Mouse (Mus musculus) CH12.LX (cell line): ENCODE data around the gene Nbeal1. TPM values are rescaled to one million over a fixed set of nuclear protein-coding genes. Genes with fewer than 3 reads are reported as not detected.
A peak's percentile ranks its signal among the peaks of the same experiment; 100 is the strongest.

Source experiments
- DNase-seq: peaks from one replicate; pipeline ENCODE4 v3.0.0-alpha.2; 2013; ENCODE audit errors: extremely low read depth
- H3K27ac ChIP-seq: 2 replicates; pipeline ENCODE4 v1.5.1; 2012; ENCODE audit warnings: low read depth, mild to moderate bottlenecking, control low read depth, moderate library complexity; ENCODE audit not compliant: insufficient read depth
- H3K27me3 ChIP-seq: replicated peaks from 2 replicates; pipeline ENCODE3; 2012; ENCODE audit warnings: inconsistent platforms
- H3K36me3 ChIP-seq, 2 experiments: replicated peaks in 1 of 2; 2 replicates each; pipeline versions ENCODE3 to v1.6.1; 2012; ENCODE audit warnings: inconsistent platforms in 1 of 2, low read length in 1 of 2, mild to moderate bottlenecking in 1 of 2, mixed read lengths in 1 of 2, moderate library complexity in 1 of 2; ENCODE audit not compliant: control insufficient read depth in 1 of 2, insufficient read depth in 1 of 2
- H3K4me1 ChIP-seq, 2 experiments: 2 replicates each; pipeline ENCODE4 v1.6.1; 2012; ENCODE audit warnings: inconsistent platforms in 1 of 2, moderate library complexity in 1 of 2; ENCODE audit not compliant: insufficient read depth in 2 of 2, control insufficient read depth in 1 of 2
- H3K4me2 ChIP-seq: 2 replicates; pipeline ENCODE4 v1.6.1; 2012; ENCODE audit warnings: low read depth, mild to moderate bottlenecking, control low read depth; ENCODE audit not compliant: poor library complexity, insufficient read depth, severe bottlenecking
- H3K4me3 ChIP-seq, 3 experiments: fragments of 150-350 bp in 1 of 3; sonication (generic) in 1 of 3; replicated peaks in 1 of 3; 2 replicates each; pipeline versions ENCODE3 to v1.5.1; 2011 to 2012; ENCODE audit warnings: low read depth in 2 of 3, low read length in 2 of 3, mild to moderate bottlenecking in 2 of 3, moderate library complexity in 2 of 3, control low read depth in 1 of 3, improper control_type of control experiment in 1 of 3, inconsistent platforms in 1 of 3, mixed read lengths in 1 of 3; ENCODE audit not compliant: poor library complexity in 1 of 3
- H3K79me2 ChIP-seq: replicated peaks from 2 replicates; pipeline ENCODE4 v1.6.1; 2012; ENCODE audit warnings: mild to moderate bottlenecking, moderate library complexity; ENCODE audit not compliant: control insufficient read depth, poor library complexity, insufficient read depth, severe bottlenecking; ENCODE audit errors: extremely low read depth
- H3K9ac ChIP-seq: 2 replicates; pipeline ENCODE4 v1.6.1; 2012; ENCODE audit warnings: low read depth, mild to moderate bottlenecking, control low read depth, moderate library complexity; ENCODE audit not compliant: insufficient read depth
- H3K9me3 ChIP-seq: replicated peaks from 2 replicates; pipeline ENCODE3; 2012; ENCODE audit warnings: low read length, inconsistent platforms, mixed read lengths
- BHLHE40 ChIP-seq: IDR thresholded peaks from 2 replicates; pipeline ENCODE4 v1.6.1; 2011; ENCODE audit warnings: mild to moderate bottlenecking, low read depth, low read length, improper control_type of control experiment
- CHD1 ChIP-seq: IDR thresholded peaks from 2 replicates; pipeline ENCODE4 v1.6.1; 2012; ENCODE audit warnings: low read depth, low read length, improper control_type of control experiment, inconsistent platforms
- CHD2 ChIP-seq: IDR thresholded peaks from 2 replicates; pipeline ENCODE4 v1.6.1; 2011; ENCODE audit warnings: low read length, improper control_type of control experiment
- CTCF ChIP-seq, 2 experiments: IDR thresholded peaks in 1 of 2; conservative IDR thresholded peaks in 1 of 2; 2 replicates each; pipeline ENCODE4 v1.5.1; 2011 to 2012; ENCODE audit warnings: low read depth in 2 of 2, low read length in 2 of 2, improper control_type of control experiment in 1 of 2, inconsistent platforms in 1 of 2, mild to moderate bottlenecking in 1 of 2, moderate library complexity in 1 of 2
- E2F4 ChIP-seq: IDR thresholded peaks from 2 replicates; pipeline ENCODE4 v1.6.1; 2011; ENCODE audit warnings: low read depth, low read length, improper control_type of control experiment; ENCODE audit not compliant: insufficient replicate concordance
- ELF1 ChIP-seq: IDR thresholded peaks from 2 replicates; pipeline ENCODE4 v1.6.1; 2014; ENCODE audit warnings: low read depth, mild to moderate bottlenecking, inconsistent platforms, low read length, improper control_type of control experiment
- EP300 ChIP-seq: IDR thresholded peaks from 2 replicates; pipeline ENCODE4 v1.6.1; 2011; ENCODE audit warnings: low read length, improper control_type of control experiment
- ETS1 ChIP-seq: conservative IDR thresholded peaks from 2 replicates; pipeline ENCODE4 v1.6.1; 2012; ENCODE audit warnings: low read depth, mild to moderate bottlenecking, inconsistent platforms, low read length, improper control_type of control experiment, moderate library complexity
- GABPA ChIP-seq: IDR thresholded peaks from 2 replicates; pipeline ENCODE4 v1.6.1; 2012; ENCODE audit warnings: low read depth, low read length, improper control_type of control experiment, inconsistent platforms; ENCODE audit not compliant: insufficient replicate concordance
- HCFC1 ChIP-seq: IDR thresholded peaks from 2 replicates; pipeline ENCODE4 v1.6.1; 2012; ENCODE audit warnings: low read depth, mild to moderate bottlenecking, inconsistent platforms, low read length, improper control_type of control experiment
- IRF4 ChIP-seq: IDR thresholded peaks from 2 replicates; pipeline ENCODE4 v1.6.1; 2014; ENCODE audit warnings: low read depth, mild to moderate bottlenecking, inconsistent platforms, low read length, improper control_type of control experiment
- JUN ChIP-seq: IDR thresholded peaks from 2 replicates; pipeline ENCODE4 v1.6.1; 2011; ENCODE audit warnings: low read depth, mild to moderate bottlenecking, low read length, improper control_type of control experiment, moderate library complexity; ENCODE audit not compliant: insufficient read depth
- JUND ChIP-seq: conservative IDR thresholded peaks from 2 replicates; pipeline ENCODE4 v1.6.1; 2011; ENCODE audit warnings: low read depth, low read length, improper control_type of control experiment
- KAT2A ChIP-seq: IDR thresholded peaks from 2 replicates; pipeline ENCODE4 v1.6.1; 2012; ENCODE audit warnings: low read length, improper control_type of control experiment, inconsistent platforms; ENCODE audit not compliant: insufficient replicate concordance
- MAFK ChIP-seq: IDR thresholded peaks from 2 replicates; pipeline ENCODE4 v1.6.1; 2011; ENCODE audit warnings: low read length, improper control_type of control experiment; ENCODE audit not compliant: insufficient replicate concordance
- MAZ ChIP-seq: IDR thresholded peaks from 2 replicates; pipeline ENCODE4 v1.6.1; 2012; ENCODE audit warnings: low read depth, mild to moderate bottlenecking, inconsistent platforms, low read length, improper control_type of control experiment, moderate library complexity
- MEF2A ChIP-seq: IDR thresholded peaks from 2 replicates; pipeline ENCODE4 v1.6.1; 2014; ENCODE audit warnings: low read depth, mild to moderate bottlenecking, inconsistent platforms, low read length, improper control_type of control experiment, borderline replicate concordance
- MXI1 ChIP-seq: IDR thresholded peaks from 2 replicates; pipeline ENCODE4 v1.6.1; 2011; ENCODE audit warnings: mild to moderate bottlenecking, low read depth, low read length, improper control_type of control experiment
- MYC ChIP-seq: IDR thresholded peaks from 2 replicates; pipeline ENCODE4 v1.6.1; 2011; ENCODE audit warnings: low read depth, mild to moderate bottlenecking, improper control_type of control experiment, low read length
- NELFE ChIP-seq: IDR thresholded peaks from 2 replicates; pipeline ENCODE4 v1.6.1; 2011; ENCODE audit warnings: low read depth, low read length, improper control_type of control experiment
- PAX5 ChIP-seq: IDR thresholded peaks from 2 replicates; pipeline ENCODE4 v1.6.1; 2012; ENCODE audit warnings: low read length, inconsistent platforms, mixed read lengths
- POLR2AphosphoS2 ChIP-seq: IDR thresholded peaks from 2 replicates; pipeline ENCODE4 v1.6.1; 2011; ENCODE audit warnings: low read depth, low read length, improper control_type of control experiment
- RAD21 ChIP-seq: IDR thresholded peaks from 2 replicates; pipeline ENCODE4 v1.6.1; 2011; ENCODE audit warnings: low read depth, mild to moderate bottlenecking, low read length, improper control_type of control experiment, moderate library complexity
- RCOR1 ChIP-seq: conservative IDR thresholded peaks from 2 replicates; pipeline ENCODE4 v1.6.1; 2012; ENCODE audit warnings: low read depth, mild to moderate bottlenecking, inconsistent platforms, low read length, improper control_type of control experiment
- SMC3 ChIP-seq: IDR thresholded peaks from 2 replicates; pipeline ENCODE4 v1.6.1; 2011; ENCODE audit warnings: low read depth, low read length, improper control_type of control experiment
- TBP ChIP-seq: conservative IDR thresholded peaks from 2 replicates; pipeline ENCODE4 v1.6.1; 2011; ENCODE audit warnings: low read depth, low read length, improper control_type of control experiment
- TCF12 ChIP-seq: IDR thresholded peaks from 2 replicates; pipeline ENCODE4 v1.6.1; 2014; ENCODE audit warnings: low read depth, mild to moderate bottlenecking, inconsistent platforms, low read length, improper control_type of control experiment
- USF1 ChIP-seq: IDR thresholded peaks from 2 replicates; pipeline ENCODE4 v1.6.1; 2014; ENCODE audit warnings: low read depth, mild to moderate bottlenecking, inconsistent platforms, low read length, improper control_type of control experiment
- USF2 ChIP-seq: conservative IDR thresholded peaks from 2 replicates; pipeline ENCODE4 v1.6.1; 2011; ENCODE audit warnings: low read depth, low read length, improper control_type of control experiment
- ZKSCAN1 ChIP-seq: IDR thresholded peaks from 2 replicates; pipeline ENCODE4 v1.6.1; 2012; ENCODE audit warnings: low read depth, inconsistent platforms, low read length, improper control_type of control experiment, borderline replicate concordance
- ZNF384 ChIP-seq: IDR thresholded peaks from 2 replicates; pipeline ENCODE4 v1.6.1; 2012; ENCODE audit warnings: low read depth, low read length, improper control_type of control experiment, inconsistent platforms
- dilution Hi-C: fragments of 300-500 bp; cut with MboI; formaldehyde crosslinking; loops from 2 replicates; pipeline ENCODE4 v1.14.3; 2020; ENCODE audit warnings: low sequenced_read_pairs; ENCODE audit not compliant: extremely low pct_unique_long_range_greater_than_20kb, extremely low pct_ligation_motif_present
- in situ Hi-C: fragments of 300-500 bp; cut with MboI; formaldehyde crosslinking; loops from 3 replicates; pipeline ENCODE4 v1.14.3; 2019; ENCODE audit warnings: low sequenced_read_pairs, low pct_ligation_motif_present, low pct_unique_long_range_greater_than_20kb, mixed read lengths
- polyA plus RNA-seq: library from polyadenylated mRNA; unstranded; fragments of >175 nt; gene quantifications from 2 replicates; pipeline ENCODE4 v1.2.1, GENCODE M21; 2012; ENCODE audit warnings: low read depth; ENCODE audit not compliant: insufficient read length
- total RNA-seq, 2 experiments: library from RNA; depleted of rRNA; stranded (reverse); fragments of 300-350 nt in 1 of 2; fragments of >200 nt in 1 of 2; gene quantifications; 2 replicates each; pipeline ENCODE4 v1.2.3; 2012 to 2014

Gene Nbeal1
- total and polyA plus RNA-seq, 3 experiments, result 0.47 to 2.5 (median 0.50) TPM

DNA sequence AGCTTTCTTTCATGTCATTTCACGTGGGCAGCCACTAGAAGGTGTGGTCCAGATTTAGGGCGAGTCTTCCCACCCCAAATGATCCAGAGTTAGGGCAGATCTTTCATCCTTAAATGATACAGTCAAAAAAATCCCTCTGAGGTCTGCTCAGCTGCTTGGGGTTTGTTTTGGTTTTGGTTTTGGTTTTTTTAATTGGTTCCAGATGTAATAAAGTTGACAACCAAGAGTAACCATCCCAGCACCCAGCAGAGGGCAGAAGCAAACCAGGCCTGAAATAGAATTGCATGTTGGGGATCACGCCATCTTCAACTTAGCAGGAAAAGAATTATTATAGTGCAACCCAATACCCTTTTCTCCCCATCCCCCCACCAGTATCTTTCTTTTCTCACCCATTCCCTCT lies 22.0 kb upstream of the Nbeal1 start (continued):
- TF ChIP-seq CTCF (conservative IDR thresholded peaks at IDR 0.05 in 1 of 2, IDR thresholded peaks at IDR 0.05 in 1 of 2; ENCODE audit: low read depth in 2 of 2, low read length in 2 of 2) (peak in 1 of 2 experiments; percentile 89; a peak in 2 of 4 replicates), CHD1 (no peak), BHLHE40 (0 out of 2 replicates have a peak, but pooled peaks have one; percentile 11), RAD21 (peak; percentile 78), EP300 (no peak), NELFE (no peak), HCFC1 (no peak), GABPA (no peak), E2F4 (no peak), ZNF384 (0 out of 2 replicates have a peak, but pooled peaks have one; percentile 41)

DNA sequence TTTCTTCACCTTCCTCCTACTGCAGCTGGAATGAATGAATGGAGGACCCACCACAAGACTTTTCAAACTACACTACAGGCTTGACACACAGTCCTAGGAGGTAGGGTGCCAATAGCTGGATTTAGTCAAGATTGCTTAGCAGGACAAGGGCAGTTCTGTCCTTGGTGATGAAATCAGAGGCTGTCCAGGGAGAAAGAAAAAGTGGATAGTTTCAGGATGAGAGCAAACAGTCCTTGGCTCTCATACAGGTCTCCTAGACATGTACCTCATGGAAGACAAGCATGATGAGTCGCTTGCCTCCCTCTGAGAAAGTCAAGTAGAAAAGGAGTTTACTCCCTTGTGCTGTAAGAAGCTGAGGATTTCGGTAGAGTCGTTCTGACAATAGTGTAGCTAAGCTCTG lies 16.7 kb upstream of the Nbeal1 start:
- in situ Hi-C loops (loop anchor here (25.0 kb wide), 1 partner anchor 699 kb away; no protein-coding TSS in a partner anchor), dilution Hi-C loops (no loop called here)

DNA sequence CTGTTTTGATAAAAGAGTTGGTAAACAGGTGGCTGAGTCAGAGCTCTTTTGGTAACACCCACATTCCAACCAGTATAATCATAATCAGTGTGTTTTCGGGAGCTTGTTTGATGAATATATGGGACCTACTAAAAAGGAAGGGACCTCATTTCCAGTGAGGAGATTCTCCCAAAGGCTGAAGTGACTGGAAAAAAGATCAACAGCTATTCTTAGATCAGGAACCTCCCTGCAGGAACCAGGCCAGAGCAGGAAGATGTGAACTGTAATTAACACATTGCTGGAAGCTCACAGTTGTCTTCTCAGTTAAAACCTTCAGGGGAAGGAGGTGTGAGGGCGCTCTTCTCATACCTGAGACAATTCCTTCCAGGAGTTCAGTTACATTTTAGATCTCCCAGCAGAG lies 10.8 kb upstream of the Nbeal1 start:
- no peaks in the 10 kb centered on the region for H3K36me3 ChIP-seq
- dilution Hi-C loops, result no loop called here
- no peak overlapping the region for H3K4me2 ChIP-seq
- no peak overlapping the region for H3K9ac ChIP-seq
- TF ChIP-seq MXI1, result no peak
- no peak for TF ChIP-seq TCF12
- TF ChIP-seq MAFK, result no peak
- no peak for TF ChIP-seq GABPA
- no peak for TF ChIP-seq BHLHE40
- TF ChIP-seq PAX5, result no peak
- no peak for TF ChIP-seq TBP
- TF ChIP-seq ETS1, result no peak
- no peak for TF ChIP-seq SMC3
- TF ChIP-seq JUN, result no peak
- no peak for TF ChIP-seq MAZ
- no peak for TF ChIP-seq USF2
- no peak for TF ChIP-seq MYC
- no peak for TF ChIP-seq NELFE
- no peak for TF ChIP-seq USF1
- TF ChIP-seq ZNF384, result no peak
- TF ChIP-seq, all 38 proteins: peak for 0
- H3K27me3 ChIP-seq, result no peaks in the 10 kb centered on the region
- no peak overlapping the region for H3K4me3 ChIP-seq
- in situ Hi-C loops, result loop anchor here (25.0 kb wide), 1 partner anchor 693 kb away; no protein-coding TSS in a partner anchor
- no peaks in the 10 kb centered on the region for H3K79me2 ChIP-seq
- no peak overlapping the region for H3K27ac ChIP-seq
- H3K9me3 ChIP-seq, result no peaks in the 10 kb centered on the region
- peaks cover 0 to 6% of the 10 kb centered on the region in 2 experiments; a peak in 1 of 4 replicates for H3K4me1 ChIP-seq
- DNase-seq, result no peak

More for the DNA sequence above, 16.7 kb upstream of the Nbeal1 start:
- no peak overlapping the region for H3K4me3 ChIP-seq
- H3K36me3 ChIP-seq, result no peaks in the 10 kb centered on the region
- H3K4me2 ChIP-seq, result no peak overlapping the region
- H3K4me1 ChIP-seq, result 0 out of 4 replicates have a peak, but pooled peaks cover 0 to 3% of the 10 kb centered on the region in 2 experiments
- no peak overlapping the region for H3K27ac ChIP-seq
- H3K79me2 ChIP-seq, result no peaks in the 10 kb centered on the region
- TF ChIP-seq EP300 (no peak), BHLHE40 (no peak), RCOR1 (no peak), ETS1 (no peak), MAZ (no peak), ELF1 (no peak), MEF2A (no peak), ZKSCAN1 (no peak), SMC3 (no peak), RAD21 (no peak), CHD2 (no peak), POLR2AphosphoS2 (no peak), KAT2A (no peak), JUN (no peak), PAX5 (no peak), CHD1 (no peak), IRF4 (no peak), JUND (no peak)
- no peaks in the 10 kb centered on the region for H3K9me3 ChIP-seq
- H3K27me3 ChIP-seq, result no peaks in the 10 kb centered on the region
- H3K9ac ChIP-seq, result no peak overlapping the region
- DNase-seq, result no peak
